Mouse (Mus musculus) small intestine, adult 2 months (tissue): ENCODE results near the gene Foxp1.

Source experiments
- CTCF ChIP-seq: fragments of 200-500 bp; IDR thresholded peaks from 2 replicates; pipeline ENCODE4 v1.5.1; 2012; ENCODE audit warnings: low read depth, mild to moderate bottlenecking, control low read depth, inconsistent platforms, low read length, moderate library complexity, mixed read lengths; ENCODE audit not compliant: insufficient replicate concordance, insufficient read length; ENCODE audit errors: extremely low read depth
- POLR2A ChIP-seq: fragments of 200-500 bp; IDR thresholded peaks from 2 replicates; pipeline ENCODE4 v1.6.1; 2012; ENCODE audit warnings: low read depth, mild to moderate bottlenecking, control low read depth, inconsistent platforms, low read length, moderate library complexity

DNA sequence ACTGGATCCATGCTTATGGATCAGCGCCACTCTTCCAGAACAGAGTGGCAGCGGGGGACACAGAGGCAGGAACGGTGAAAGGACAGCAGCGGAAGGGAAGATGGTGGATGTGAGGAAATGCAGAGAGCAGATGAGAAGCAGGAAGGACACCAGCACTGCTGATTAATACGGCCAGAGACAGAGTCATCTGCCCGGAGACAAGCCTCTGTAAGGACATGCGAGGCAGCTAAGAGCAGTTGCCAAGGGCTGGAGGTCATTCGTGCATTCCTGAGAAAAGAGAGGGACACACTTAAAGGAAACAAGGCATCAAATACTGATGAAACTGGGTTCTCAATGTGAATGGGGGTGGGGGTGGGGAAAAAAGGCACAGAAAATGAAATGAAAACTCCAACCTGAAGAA is 459.6 kb downstream of the Foxp1 start:
- TF ChIP-seq CTCF: no peak
- no peak for TF ChIP-seq POLR2A
